Mouse (Mus musculus) 3134 (cell line): ENCODE measurements around the gene Csf2ra.
"Not testable (repeated sequence)": the region's sequence is repeated elsewhere in the genome, so short reads cannot be mapped to it uniquely, and the experiment has no call there.

Experiments used
- DNase-seq: peaks from one replicate; pipeline ENCODE4 v3.0.0-alpha.2; 2011; ENCODE audit warnings: low spot score; ENCODE audit not compliant: insufficient read length; ENCODE audit errors: extremely low read depth

Gene Csf2ra

GRCm38 (mm10) chr19:61225526-61226400 lies 2.5 kb downstream of the Csf2ra start:
- peak; percentile 32 for DNase-seq

DNA sequence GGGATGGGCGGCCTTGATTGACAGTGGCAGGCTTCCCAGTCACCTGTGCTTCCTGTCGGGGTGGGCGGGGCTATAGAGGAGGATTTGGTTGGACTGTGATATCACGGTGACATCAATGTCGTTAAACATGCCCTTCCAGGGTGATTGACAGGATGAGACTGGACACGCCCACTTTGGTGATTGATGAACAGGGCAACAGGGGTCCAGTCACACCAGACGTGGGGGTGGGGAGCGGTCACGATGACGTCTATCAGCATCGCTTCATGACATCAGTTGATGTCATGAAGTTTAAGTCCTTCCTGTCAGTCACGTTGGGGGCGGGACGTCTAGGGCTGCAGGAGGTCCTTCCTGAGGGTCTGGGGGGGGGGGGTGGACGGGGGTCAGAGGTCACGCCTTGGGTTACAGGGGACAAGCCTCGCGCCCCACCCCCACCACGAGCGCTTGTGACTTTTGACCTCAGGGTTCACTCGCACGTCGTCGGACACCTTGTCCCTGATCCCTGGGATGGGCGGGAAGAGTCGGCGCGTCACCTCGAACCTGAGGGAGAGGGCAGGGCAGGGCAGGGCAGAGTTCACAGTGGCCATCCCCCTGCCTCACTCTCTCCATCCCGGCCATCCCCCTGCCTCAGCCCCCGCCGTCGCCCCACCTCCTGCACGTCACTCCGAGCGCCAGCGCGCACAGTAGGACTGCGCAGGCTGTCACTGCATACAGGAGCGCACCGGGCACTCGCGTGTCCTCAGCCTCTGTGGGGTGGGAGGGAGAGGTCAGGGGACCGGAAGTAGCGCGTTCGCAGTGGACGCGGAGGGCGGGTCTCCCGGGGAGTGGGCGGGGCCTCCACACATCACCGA lies 3.3 kb downstream of the Csf2ra start:
- peak; percentile 18 for DNase-seq

DNA sequence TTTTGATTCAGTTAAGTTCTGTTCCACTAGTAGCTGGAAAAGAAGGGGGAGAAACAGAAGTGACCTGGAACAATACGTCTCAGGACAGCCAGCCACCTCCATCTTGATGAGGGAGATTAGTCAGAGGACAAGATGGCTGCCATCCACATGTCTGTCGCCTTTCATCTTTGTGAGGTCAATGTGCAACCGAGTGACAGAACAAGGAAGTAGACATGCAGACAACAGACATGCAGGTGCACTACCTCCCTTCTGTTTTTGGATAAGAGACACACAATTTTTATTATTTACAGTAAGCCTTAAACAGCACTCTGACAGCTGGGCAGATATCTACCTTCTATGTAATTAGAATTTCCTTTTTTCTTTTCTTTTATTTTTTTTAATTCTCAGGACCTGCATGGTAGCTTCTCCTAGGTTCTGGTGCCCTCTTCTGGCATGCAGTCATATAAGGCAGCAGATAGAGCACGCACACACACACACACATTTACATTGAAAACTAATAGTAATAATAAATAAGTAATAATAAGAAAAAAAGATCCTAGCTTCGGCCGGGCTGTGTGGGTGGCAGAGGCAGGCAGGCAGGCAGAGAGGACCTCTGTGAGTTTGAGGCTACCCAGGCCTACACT lies 4.4 kb downstream of the Csf2ra start:
- DNase-seq = peak; percentile 61

- not testable (repeated sequence) for DNase-seq
These were observed 20.7 kb downstream of the Csf2ra start for GRCm38 (mm10) chr19:61207506-61207905.

- DNase-seq = no peak
These were observed 28.4 kb downstream of the Csf2ra start for GRCm38 (mm10) chr19:61199836-61200235.

GRCm38 (mm10) chr19:61199316-61199715 lies 28.9 kb downstream of the Csf2ra start:
- DNase-seq = peak; percentile 18

DNA sequence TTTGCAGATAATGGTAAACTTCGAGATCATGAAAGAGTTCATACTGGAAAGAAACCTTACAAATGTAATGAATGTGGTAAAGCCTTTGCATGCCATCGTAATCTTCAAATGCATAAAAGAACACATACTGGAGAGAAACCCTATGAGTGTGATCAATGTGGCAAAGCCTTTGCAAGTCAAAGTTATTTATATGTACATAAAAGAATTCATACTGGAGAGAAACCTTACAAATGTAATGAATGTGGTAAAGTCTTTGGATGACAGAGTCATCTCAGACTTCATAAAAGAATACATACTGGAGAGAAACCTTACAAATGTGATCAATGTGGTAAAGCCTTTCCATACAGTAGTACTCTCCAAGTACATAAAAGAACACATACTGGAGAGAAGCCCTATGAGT lies 44.6 kb downstream of the Csf2ra start, which contains the start of gene Gm6020:
Gene Gm6020 (plus strand): TSS at position 301 of the 400 bp plus-strand sequence.
- not testable (repeated sequence) for DNase-seq

- DNase-seq = no peak
These were observed 52.4 kb downstream of the Csf2ra start, which contains the start of gene Gm7102 for GRCm38 (mm10) chr19:61175756-61176324. Gene Gm7102 (minus strand): TSS chr19:61176309.
